Mouse (Mus musculus) limb, embryonic 14.5 days (tissue): ENCODE data around the gene Rpl22. TPM values are rescaled to one million over a fixed set of nuclear protein-coding genes. Genes with fewer than 3 reads are reported as not detected.

Experiments
- ATAC-seq: fragments of 200-750 bp; cut with Nextera tagmentation; 2 replicates; pipeline ENCODE4 v1.8.0; 2017; ENCODE audit warnings: low read depth, moderate number of reproducible peaks, moderate TSS enrichment; ENCODE audit not compliant: low FRiP score
- DNase-seq: peaks from one replicate; pipeline ENCODE4 v3.0.0-alpha.2; 2015; ENCODE audit warnings: low spot score
- H3K27ac ChIP-seq: fragments of 300-500 bp; sonication (generic); replicated peaks from 2 replicates; pipeline ENCODE4 v1.5.1; 2014; ENCODE audit warnings: low read depth, mild to moderate bottlenecking, low read length, moderate library complexity, mixed read lengths
- H3K27me3 ChIP-seq: fragments of 300-500 bp; sonication (generic); 2 replicates; pipeline ENCODE4 v1.6.1; 2014; ENCODE audit warnings: low read length, mixed read lengths; ENCODE audit not compliant: control insufficient read depth, insufficient read depth
- H3K36me3 ChIP-seq: fragments of 300-500 bp; sonication (generic); 2 replicates; pipeline ENCODE4 v1.6.1; 2014; ENCODE audit warnings: mild to moderate bottlenecking, low read length, moderate library complexity, mixed read lengths; ENCODE audit not compliant: control insufficient read depth, insufficient read depth
- H3K4me1 ChIP-seq: fragments of 300-500 bp; sonication (generic); 2 replicates; pipeline ENCODE4 v1.6.1; 2014; ENCODE audit warnings: antibody characterized with exemption, low read length, mixed read lengths; ENCODE audit not compliant: control insufficient read depth, insufficient read depth
- H3K4me2 ChIP-seq: fragments of 300-500 bp; sonication (generic); replicated peaks from 2 replicates; pipeline ENCODE4 v1.6.1; 2014; ENCODE audit warnings: low read depth, mild to moderate bottlenecking, low read length, moderate library complexity; ENCODE audit not compliant: severe bottlenecking
- H3K4me3 ChIP-seq: fragments of 300-500 bp; sonication (generic); replicated peaks from 2 replicates; pipeline ENCODE4 v1.5.1; 2014; ENCODE audit warnings: low read length
- H3K9ac ChIP-seq: fragments of 300-500 bp; sonication (generic); 2 replicates; pipeline ENCODE4 v1.6.1; 2014; ENCODE audit warnings: mild to moderate bottlenecking, low read depth, low read length, moderate library complexity; ENCODE audit not compliant: severe bottlenecking
- H3K9me3 ChIP-seq: fragments of 300-500 bp; sonication (generic); 2 replicates; pipeline ENCODE4 v1.6.1; 2016; ENCODE audit warnings: low read length; ENCODE audit not compliant: control insufficient read depth
- POLR2A ChIP-seq: fragments of 200-500 bp; IDR thresholded peaks from 2 replicates; pipeline ENCODE4 v1.8.0; 2012; ENCODE audit warnings: inconsistent platforms, mild to moderate bottlenecking, moderate library complexity, borderline replicate concordance; ENCODE audit not compliant: insufficient read depth, insufficient read length; ENCODE audit errors: extremely low read depth
- WGBS: fragments of 180-500 bp; shearing (Covaris S2); extraction: QIAGEN DNeasy Blood & Tissue Kit; methylation state at CpG from one replicate; pipeline ENCODE4 v1.1.7; 2014; 5-methylcytosine and 5-hydroxymethylcytosine counted together
- polyA plus RNA-seq, 2 experiments: library from polyadenylated mRNA; depleted of rRNA in 1 of 2; stranded (reverse) in 1 of 2; unstranded in 1 of 2; fragments of >200 nt; fragmentation: Nextera tagmentation in 1 of 2; extraction: Ambion mirVana in 1 of 2; gene quantifications; 2 replicates each; pipeline versions ENCODE4 v1.2.1 to v1.2.3; 2012 to 2014

The Rpl22 gene
- polyA plus RNA-seq, 2 experiments = 460 to 760 TPM

DNA sequence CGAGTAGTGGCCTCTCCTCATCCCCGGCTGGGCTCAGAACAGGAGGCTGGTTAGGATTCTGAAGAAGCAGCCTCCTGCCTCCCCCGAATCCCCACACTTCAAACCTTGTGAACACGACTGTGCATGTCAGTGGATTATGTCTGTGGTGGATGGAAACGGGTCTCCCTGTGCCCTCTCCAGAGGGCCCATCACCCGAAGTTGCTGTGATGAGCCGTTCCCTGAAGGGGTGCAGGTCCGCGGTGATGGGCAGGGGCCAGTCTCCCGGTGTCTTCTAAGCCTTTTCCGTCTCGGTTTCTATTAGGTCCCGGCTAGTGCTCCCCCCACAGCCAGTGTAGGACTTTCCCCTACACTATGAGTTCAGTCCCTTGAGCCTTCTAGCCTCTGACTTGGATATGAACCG lies 26.7 kb upstream of the Rpl22 start:
- DNase-seq (no peak), ATAC-seq (no peak)
- Histone ChIP-seq H3K4me1 (peaks cover 11% of the 10 kb centered on the region), H3K36me3 (peaks cover 40% of the 10 kb centered on the region), H3K4me3 (no peak overlapping the region), H3K27ac (no peak overlapping the region), H3K4me2 (no peak overlapping the region), H3K27me3 (no peaks in the 10 kb centered on the region), H3K9ac (peak overlapping the region; percentile 95), H3K9me3 (no peaks in the 10 kb centered on the region)
- no peak for TF ChIP-seq POLR2A
- WGBS = 82% methylated on average over 14 of the region's 14 CpGs

DNA sequence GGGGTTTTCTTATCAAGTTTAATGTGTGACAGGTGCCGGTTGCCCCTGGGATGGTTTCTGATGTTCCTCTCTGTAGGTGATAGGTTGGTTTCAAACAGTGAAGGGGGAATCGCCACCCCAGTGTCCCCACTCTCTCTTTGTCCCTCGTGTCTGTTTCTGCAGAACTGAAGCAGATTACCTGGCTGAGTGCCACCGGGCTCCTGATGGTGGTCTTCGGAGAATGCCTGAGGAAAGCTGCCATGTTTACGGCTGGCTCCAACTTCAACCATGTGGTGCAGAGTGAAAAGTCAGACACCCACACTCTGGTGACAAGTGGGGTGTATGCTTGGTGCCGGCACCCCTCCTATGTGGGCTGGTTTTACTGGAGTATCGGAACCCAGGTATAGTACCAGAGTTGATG lies 25.2 kb upstream of the Rpl22 start:
- Histone ChIP-seq H3K4me3 (no peak overlapping the region), H3K9me3 (no peaks in the 10 kb centered on the region), H3K27me3 (no peaks in the 10 kb centered on the region), H3K9ac (no peak overlapping the region), H3K36me3 (peaks cover 55% of the 10 kb centered on the region), H3K27ac (no peak overlapping the region), H3K4me1 (peaks cover 11% of the 10 kb centered on the region), H3K4me2 (no peak overlapping the region)
- ATAC-seq (no peak), DNase-seq (no peak)
- 88% methylated on average over 8 of the region's 8 CpGs for WGBS
- no peak for TF ChIP-seq POLR2A

DNA sequence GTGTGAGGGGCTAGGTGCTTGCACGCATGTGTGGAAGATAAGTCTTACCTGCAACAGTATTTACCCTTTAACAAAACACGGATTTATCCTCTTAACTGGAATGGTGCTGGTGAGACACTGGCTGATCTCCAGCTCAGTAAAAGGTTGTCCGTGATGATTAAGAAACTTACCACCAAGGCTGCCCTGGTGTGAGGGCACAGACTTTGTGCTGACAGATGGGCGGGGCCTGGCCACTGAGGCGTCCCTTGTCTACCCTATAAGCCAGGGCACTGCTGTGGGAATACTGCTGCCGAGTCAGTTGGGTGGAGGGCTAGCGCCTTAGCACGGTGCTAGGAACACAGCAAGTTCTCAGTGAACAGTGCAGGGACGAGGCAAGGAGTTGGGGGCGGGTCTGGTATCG lies 23.5 kb upstream of the Rpl22 start:
- DNase-seq (no peak), ATAC-seq (no peak)
- no peak overlapping the region for H3K4me2 ChIP-seq
- peaks cover 55% of the 10 kb centered on the region for H3K36me3 ChIP-seq
- H3K9ac ChIP-seq = no peak overlapping the region
- peaks cover 9% of the 10 kb centered on the region for H3K4me1 ChIP-seq
- no peak overlapping the region for H3K27ac ChIP-seq
- TF ChIP-seq POLR2A = no peak
- H3K27me3 ChIP-seq = no peaks in the 10 kb centered on the region
- H3K4me3 ChIP-seq = no peak overlapping the region
- no peaks in the 10 kb centered on the region for H3K9me3 ChIP-seq
- 87% methylated on average over 11 of the region's 11 CpGs for WGBS

DNA sequence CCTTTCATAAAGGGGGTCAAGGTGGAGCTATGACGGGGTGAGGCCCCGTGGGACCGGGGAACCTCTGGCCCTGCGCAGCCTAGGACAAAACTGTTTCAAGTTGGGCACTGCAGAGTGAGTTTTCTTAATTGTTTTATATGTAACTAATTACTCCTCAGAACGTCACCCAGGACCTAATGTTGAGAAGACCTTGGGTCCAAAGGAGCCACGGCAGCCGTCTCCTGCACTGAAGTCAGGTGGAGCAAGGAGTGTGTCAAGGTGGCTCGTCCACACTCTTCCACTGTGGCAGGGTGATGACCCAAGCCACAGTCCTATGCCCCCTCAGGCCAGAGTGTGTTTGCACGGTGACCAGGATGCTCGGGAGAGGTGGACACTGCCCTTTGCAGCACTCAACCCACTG lies 22.4 kb upstream of the Rpl22 start:
- no peak overlapping the region for H3K4me3 ChIP-seq
- ATAC-seq (no peak), DNase-seq (no peak)
- 86% methylated on average over 10 of the region's 10 CpGs for WGBS
- H3K27ac ChIP-seq = no peak overlapping the region
- no peak for TF ChIP-seq POLR2A
- no peaks in the 10 kb centered on the region for H3K9me3 ChIP-seq
- H3K9ac ChIP-seq = no peak overlapping the region
- no peak overlapping the region for H3K4me2 ChIP-seq
- H3K27me3 ChIP-seq = no peaks in the 10 kb centered on the region
- peaks cover 4% of the 10 kb centered on the region for H3K4me1 ChIP-seq
- peaks cover 55% of the 10 kb centered on the region for H3K36me3 ChIP-seq

DNA sequence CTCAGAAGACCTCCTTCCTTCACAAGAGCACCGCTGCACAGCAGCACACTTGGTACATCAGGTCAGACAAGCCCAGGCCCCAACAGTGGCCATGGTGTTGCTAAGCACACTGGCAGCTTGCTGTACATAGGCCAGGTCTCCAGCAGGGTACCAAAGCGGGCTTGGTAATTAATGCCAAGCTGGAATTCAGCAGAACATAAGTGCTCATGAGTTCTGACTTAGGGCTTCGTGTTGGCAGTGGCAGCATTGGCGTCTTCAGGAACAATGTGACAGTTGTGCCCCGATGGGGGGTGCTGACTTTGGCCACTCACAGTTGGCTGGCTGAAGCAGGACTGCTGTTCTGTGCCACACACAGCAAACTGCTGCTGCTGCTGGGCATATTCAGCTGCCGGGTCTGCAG lies 20.9 kb upstream of the Rpl22 start:
- DNase-seq (no peak), ATAC-seq (no peak)
- Histone ChIP-seq H3K9ac (no peak overlapping the region), H3K4me1 (no peaks in the 10 kb centered on the region), H3K36me3 (peaks cover 52% of the 10 kb centered on the region), H3K27ac (no peak overlapping the region), H3K4me2 (no peak overlapping the region), H3K27me3 (no peaks in the 10 kb centered on the region), H3K9me3 (no peaks in the 10 kb centered on the region), H3K4me3 (no peak overlapping the region)
- WGBS = 91% methylated on average over 6 of the region's 6 CpGs
- TF ChIP-seq POLR2A = no peak

DNA sequence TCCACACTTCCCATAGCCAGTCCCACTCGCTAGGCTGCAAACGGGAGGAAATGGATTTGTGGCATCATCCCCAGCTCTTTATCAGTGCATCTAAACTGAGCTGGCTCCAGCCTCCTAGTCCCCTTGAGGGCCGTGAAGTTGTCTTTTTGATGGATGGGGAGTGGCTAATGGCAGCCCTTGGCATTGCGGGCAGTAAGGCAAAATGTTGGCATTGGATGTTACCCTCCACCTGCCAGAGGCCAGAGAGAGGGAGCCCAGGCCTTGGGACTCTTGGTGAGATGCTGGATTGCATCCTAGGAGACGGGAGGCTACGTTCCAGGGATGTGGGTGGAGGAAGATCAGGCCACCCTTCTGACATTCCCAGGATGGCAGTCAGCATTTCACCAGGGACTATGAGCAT lies 19.6 kb upstream of the Rpl22 start:
- Histone ChIP-seq H3K36me3 (peaks cover 41% of the 10 kb centered on the region), H3K4me3 (no peak overlapping the region), H3K9me3 (no peaks in the 10 kb centered on the region), H3K4me2 (no peak overlapping the region), H3K27me3 (0 out of 2 replicates have a peak, but pooled peaks cover 3% of the 10 kb centered on the region), H3K9ac (no peak overlapping the region), H3K27ac (no peak overlapping the region), H3K4me1 (no peaks in the 10 kb centered on the region)
- WGBS = 72% methylated on average over 6 of the region's 6 CpGs
- DNase-seq = no peak
- ATAC-seq = no peak
- TF ChIP-seq POLR2A = no peak
